In the genomic region with DNA sequence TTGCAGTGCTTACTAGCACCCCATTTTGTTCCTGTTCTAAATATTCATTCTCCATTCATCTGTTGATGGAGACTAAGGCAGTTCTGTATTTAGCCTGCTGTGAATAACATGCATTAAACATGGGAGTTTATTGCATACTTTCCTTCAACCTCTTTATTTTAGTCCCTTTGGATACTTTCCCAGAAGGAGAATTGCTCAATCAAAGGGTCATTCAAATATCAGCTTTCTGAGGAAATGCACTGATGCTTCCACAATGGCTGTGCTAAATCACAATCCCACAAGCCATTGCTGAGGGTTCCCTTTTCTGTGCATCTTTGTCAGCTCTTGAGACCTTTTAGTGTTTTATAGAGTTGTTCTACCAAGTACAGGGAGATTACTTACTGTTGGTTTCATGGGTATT, we compare ENCODE assay signal across 19 mouse cellular contexts.
DNase-seq lines count a peak whose midpoint lies in the region; ATAC-seq and TF ChIP-seq lines count a peak whose summit lies in the region.
"Had no signal": no experiment of that assay in that cellular context is flagged by ENCODE, and none has a peak within 500 bp of the region (broad histone marks: within the 10 kb centered on the region; RNA-seq: fewer than 3 reads in every experiment).

No protein-coding gene starts in this region.

- H3K36me3 ChIP-seq in midbrain, embryonic 14.5 days (ENCODE audit: control insufficient read depth, insufficient read depth, low read length): no peaks in the 10 kb centered on the region
- H3K36me3 ChIP-seq in midbrain, embryonic 15.5 days (replicated peaks): no peaks in the 10 kb centered on the region
- H3K36me3 ChIP-seq in midbrain, postnatal 0 days (ENCODE audit: insufficient read depth, low read length): no peaks in the 10 kb centered on the region
- H3K36me3 ChIP-seq: heart, embryonic 10.5 days; limb, embryonic 10.5 days; liver, embryonic 12.5 days; neural tube, embryonic 12.5 days had no signal

- 0 out of 2 replicates have a peak, but pooled peaks have one; percentile 20 for ATAC-seq in frontal cortex, adult (ENCODE audit: low TSS enrichment)
- ATAC-seq in midbrain, embryonic 14.5 days (ENCODE audit: low FRiP score, low TSS enrichment): peak; percentile 67; the same call in 1 of the 2 replicates
- ATAC-seq in midbrain, embryonic 15.5 days (replicated peaks): no peak
- no peak for ATAC-seq in midbrain, postnatal 0 days (ENCODE audit: low FRiP score)
- ATAC-seq: liver, embryonic 12.5 days; Patski had no signal

- no peak overlapping the region for H3K4me2 ChIP-seq in midbrain, embryonic 14.5 days (ENCODE audit: low read length)
- H3K4me2 ChIP-seq in midbrain, embryonic 15.5 days: no peak overlapping the region
- H3K4me2 ChIP-seq in midbrain, postnatal 0 days (ENCODE audit: low read depth, low read length, poor library complexity, severe bottlenecking): no peak overlapping the region
- H3K4me2 ChIP-seq: liver, embryonic 12.5 days; neural tube, embryonic 12.5 days had no signal

- no peak for TF ChIP-seq CTCF in midbrain, postnatal 0 days (IDR thresholded peaks at IDR 0.05)

- no peak for DNase-seq in frontal cortex, postnatal 36 days (ENCODE audit: low spot score in 2 of 2)
- DNase-seq in midbrain, embryonic 14.5 days: peak; percentile 53
- peak; percentile 8 for DNase-seq in adipocyte (ENCODE audit: low spot score)
- DNase-seq in midbrain, postnatal 0 days (ENCODE audit: low spot score): peak; percentile 9
- DNase-seq in adrenal gland, adult (ENCODE audit: inconsistent age in 2 of 2, low spot score in 1 of 2): no peak
- no peak for DNase-seq in right cerebral cortex, postnatal 10 days (ENCODE audit: low spot score in 2 of 2)
- DNase-seq: adrenal gland, postnatal 25 days; kidney, postnatal 4 days; layer of hippocampus, adult 9-11 months; lung, adult 2 months; thymus, postnatal 14 days had no signal

- no peak overlapping the region for H3K9ac ChIP-seq in midbrain, embryonic 14.5 days (replicated peaks; ENCODE audit: low read length)
- H3K9ac ChIP-seq in midbrain, embryonic 15.5 days: no peak overlapping the region
- no peak overlapping the region for H3K9ac ChIP-seq in midbrain, postnatal 0 days (replicated peaks; ENCODE audit: low read length, poor library complexity, severe bottlenecking)
- H3K9ac ChIP-seq: liver, embryonic 12.5 days; neural tube, embryonic 12.5 days had no signal

- H3K4me1 ChIP-seq in midbrain, embryonic 14.5 days (ENCODE audit: control insufficient read depth, insufficient read depth, low read length): no peaks in the 10 kb centered on the region
- no peaks in the 10 kb centered on the region for H3K4me1 ChIP-seq in midbrain, embryonic 15.5 days
- no peaks in the 10 kb centered on the region for H3K4me1 ChIP-seq in midbrain, postnatal 0 days (ENCODE audit: insufficient read depth, low read length)
- H3K4me1 ChIP-seq: heart, embryonic 10.5 days; limb, embryonic 10.5 days; liver, embryonic 12.5 days; neural tube, embryonic 12.5 days had no signal

- H3K9me3 ChIP-seq in midbrain, embryonic 14.5 days (ENCODE audit: control insufficient read depth, low read length): no peaks in the 10 kb centered on the region
- no peaks in the 10 kb centered on the region for H3K9me3 ChIP-seq in midbrain, embryonic 15.5 days
- no peaks in the 10 kb centered on the region for H3K9me3 ChIP-seq in midbrain, postnatal 0 days (ENCODE audit: low read length)
- H3K9me3 ChIP-seq: heart, embryonic 10.5 days; limb, embryonic 10.5 days; liver, embryonic 12.5 days; neural tube, embryonic 12.5 days had no signal

- no peak overlapping the region for H3K4me3 ChIP-seq in midbrain, embryonic 14.5 days (replicated peaks; ENCODE audit: low read depth, low read length)
- no peak overlapping the region for H3K4me3 ChIP-seq in midbrain, embryonic 15.5 days
- no peak overlapping the region for H3K4me3 ChIP-seq in midbrain, postnatal 0 days (ENCODE audit: low read depth, low read length)
- H3K4me3 ChIP-seq: heart, embryonic 10.5 days; left cerebral cortex, adult 2 months; limb, embryonic 10.5 days; liver, embryonic 12.5 days; neural tube, embryonic 12.5 days had no signal

- H3K27ac ChIP-seq in midbrain, embryonic 14.5 days (replicated peaks; ENCODE audit: low read depth, low read length): no peak overlapping the region
- H3K27ac ChIP-seq in midbrain, embryonic 15.5 days: no peak overlapping the region
- no peak overlapping the region for H3K27ac ChIP-seq in midbrain, postnatal 0 days (ENCODE audit: low read depth, low read length)
- H3K27ac ChIP-seq: heart, embryonic 10.5 days; left cerebral cortex, adult 2 months; limb, embryonic 10.5 days; liver, embryonic 12.5 days; neural tube, embryonic 12.5 days had no signal

- H3K27me3 ChIP-seq in midbrain, embryonic 14.5 days (ENCODE audit: control insufficient read depth, insufficient read depth, low read length): no peaks in the 10 kb centered on the region
- no peaks in the 10 kb centered on the region for H3K27me3 ChIP-seq in midbrain, embryonic 15.5 days (replicated peaks)
- H3K27me3 ChIP-seq in midbrain, postnatal 0 days (ENCODE audit: insufficient read depth, low read length): no peaks in the 10 kb centered on the region
- H3K27me3 ChIP-seq: liver, embryonic 12.5 days; neural tube, embryonic 12.5 days; Patski had no signal

Comparison
In these comparisons a context has a peak if more than half of its experiments do, and no peak if none do; other contexts are left out.
1. ATAC-seq: peak in frontal cortex, adult (single experiment) and midbrain, embryonic 14.5 days (single experiment); none in midbrain, embryonic 15.5 days (single experiment) and midbrain, postnatal 0 days (single experiment).
2. DNase-seq: peak in midbrain, embryonic 14.5 days (single experiment), adipocyte (single experiment) and midbrain, postnatal 0 days (single experiment); none in frontal cortex, postnatal 36 days (0 of 2), adrenal gland, adult (0 of 2) and right cerebral cortex, postnatal 10 days (0 of 2).